Mouse (Mus musculus) ES-Bruce4 (cell line): ENCODE results near the gene Pitpnm1. TPM values are rescaled to one million over a fixed set of nuclear protein-coding genes. Genes with fewer than 3 reads are reported as not detected.

ENCODE experiments used
- H3K27ac ChIP-seq: 2 replicates; pipeline ENCODE4 v1.5.1; 2012; ENCODE audit warnings: low read length, inconsistent platforms; ENCODE audit not compliant: insufficient read depth
- H3K27me3 ChIP-seq: 2 replicates; pipeline ENCODE4 v1.6.1; 2012; ENCODE audit warnings: mild to moderate bottlenecking, low read length, inconsistent platforms; ENCODE audit not compliant: control insufficient read depth, poor library complexity, insufficient read depth, severe bottlenecking
- H3K36me3 ChIP-seq: 2 replicates; pipeline ENCODE4 v1.6.1; 2012; ENCODE audit warnings: inconsistent platforms, mild to moderate bottlenecking, low read length, moderate library complexity; ENCODE audit not compliant: control insufficient read depth, poor library complexity, insufficient read depth, severe bottlenecking
- H3K4me1 ChIP-seq: one replicate; pipeline ENCODE4 v1.8.1; 2011; ENCODE audit warnings: low read length; ENCODE audit not compliant: control insufficient read depth, insufficient read depth
- H3K4me3 ChIP-seq: 2 replicates; pipeline ENCODE4 v1.5.1; 2011; ENCODE audit warnings: low read depth, mild to moderate bottlenecking, low read length
- H3K9ac ChIP-seq: 2 replicates; pipeline ENCODE4 v1.6.1; 2012; ENCODE audit warnings: low read depth, mild to moderate bottlenecking, inconsistent platforms; ENCODE audit not compliant: poor library complexity, severe bottlenecking
- H3K9me3 ChIP-seq: replicated peaks from 2 replicates; pipeline ENCODE4 v1.6.1; 2012; ENCODE audit warnings: mild to moderate bottlenecking, low read length, inconsistent platforms; ENCODE audit not compliant: control insufficient read depth, poor library complexity, insufficient read depth, severe bottlenecking
- CTCF ChIP-seq: IDR thresholded peaks from one replicate; pipeline ENCODE4 v1.8.1; 2011; ENCODE audit warnings: low read depth, low read length
- EP300 ChIP-seq: IDR thresholded peaks from 2 replicates; pipeline ENCODE4 v1.6.1; 2011; ENCODE audit warnings: low read depth, low read length; ENCODE audit not compliant: insufficient read depth
- POLR2A ChIP-seq: IDR thresholded peaks from one replicate; pipeline ENCODE4 v1.8.1; 2011; ENCODE audit warnings: low read length; ENCODE audit not compliant: insufficient read depth
- polyA plus RNA-seq: library from polyadenylated mRNA; stranded (reverse); fragments of >200 nt; gene quantifications from 2 replicates; pipeline ENCODE4 v1.2.4, GENCODE M21; 2011; ENCODE audit warnings: low read depth; ENCODE audit not compliant: missing spikeins, insufficient read depth, insufficient read length

Pitpnm1 gene
- polyA plus RNA-seq, 1 experiment, result 11.2 TPM

DNA sequence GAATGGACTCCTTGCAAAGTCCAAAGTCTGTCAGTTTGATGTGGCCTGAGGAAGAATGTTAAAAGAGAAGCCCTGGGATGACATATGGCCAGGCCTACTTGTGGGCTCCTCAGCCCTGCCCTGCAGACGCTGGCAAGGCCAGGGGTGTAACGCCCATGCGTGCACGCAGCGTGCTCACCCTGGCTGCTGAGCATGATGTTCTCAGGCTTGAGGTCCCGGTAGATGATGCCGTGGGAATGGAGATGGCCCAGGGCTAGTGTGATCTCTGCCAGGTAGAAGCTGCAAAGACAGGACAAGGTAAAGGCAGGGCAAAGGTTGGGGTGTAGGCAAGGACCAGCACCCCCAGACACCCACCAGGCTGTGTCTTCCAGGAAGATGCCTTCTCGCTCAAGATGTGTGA is 59.3 kb downstream of the Pitpnm1 start:
- Histone ChIP-seq H3K27ac (no peak overlapping the region), H3K36me3 (no peaks in the 10 kb centered on the region), H3K9ac (no peak overlapping the region), H3K4me1 (no peaks in the 10 kb centered on the region), H3K4me3 (no peak overlapping the region), H3K27me3 (no peaks in the 10 kb centered on the region), H3K9me3 (no peaks in the 10 kb centered on the region)
- no peak for TF ChIP-seq CTCF
- TF ChIP-seq POLR2A, result no peak
- no peak for TF ChIP-seq EP300

DNA sequence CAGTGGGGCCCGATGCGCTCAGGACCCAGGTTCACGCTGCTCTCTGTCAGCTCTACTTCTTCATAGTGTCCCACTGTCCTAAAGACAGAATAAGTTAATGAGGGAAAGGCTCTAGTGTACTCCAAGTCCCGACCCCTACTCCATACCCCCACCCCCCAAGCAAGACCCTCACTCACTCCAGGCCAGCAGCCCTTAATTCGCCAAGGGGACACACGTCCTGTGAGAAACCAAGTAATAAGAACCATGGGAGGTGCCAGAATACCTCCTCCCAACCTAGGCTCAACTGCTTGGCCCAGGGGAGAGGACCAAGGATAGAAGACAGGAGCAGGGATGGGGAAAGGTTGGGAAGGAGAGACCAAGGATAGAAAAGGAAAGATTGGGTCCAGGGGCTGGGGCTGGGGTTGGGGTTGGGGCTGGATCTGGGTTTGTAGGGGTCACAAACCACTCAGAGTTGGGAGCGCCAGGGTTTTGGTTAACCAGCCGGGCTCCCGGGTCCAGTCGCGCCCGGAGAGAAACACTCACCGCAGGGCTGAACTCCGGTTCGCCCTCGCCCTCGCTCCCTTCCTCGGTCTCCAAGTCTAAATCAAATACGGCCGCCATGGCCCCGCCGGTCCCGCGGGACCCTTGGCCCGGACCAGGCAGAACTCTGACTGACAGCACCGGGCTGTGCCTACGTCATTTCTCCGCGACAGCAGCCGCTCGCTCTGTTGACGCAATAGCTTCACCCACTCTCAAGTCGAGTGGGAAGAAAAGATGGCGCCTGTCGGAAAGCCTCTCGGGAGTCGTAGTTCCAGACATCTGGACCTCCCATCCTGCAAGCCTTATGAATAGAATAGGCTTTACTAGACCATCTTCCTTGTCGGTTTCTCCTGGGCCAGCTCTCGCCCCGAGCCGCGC is 63.1 kb downstream of the Pitpnm1 start, which contains the start of gene Rps6kb2:
TSS of gene Rps6kb2 (minus strand) at position 709 of the 897 bp plus-strand sequence.
- no peaks in the 10 kb centered on the region for H3K27me3 ChIP-seq
- H3K9me3 ChIP-seq, result no peaks in the 10 kb centered on the region
- peak within 1 kb of the TSS; percentile 81 for H3K4me3 ChIP-seq
- no peaks in the 10 kb centered on the region for H3K36me3 ChIP-seq
- TF ChIP-seq CTCF, result no peak
- TF ChIP-seq EP300, result no peak
- TF ChIP-seq POLR2A, result no peak
- no peak within 1 kb of the TSS for H3K27ac ChIP-seq
- H3K4me1 ChIP-seq, result no peaks in the 10 kb centered on the region
- H3K9ac ChIP-seq, result peak within 1 kb of the TSS; percentile 79

DNA sequence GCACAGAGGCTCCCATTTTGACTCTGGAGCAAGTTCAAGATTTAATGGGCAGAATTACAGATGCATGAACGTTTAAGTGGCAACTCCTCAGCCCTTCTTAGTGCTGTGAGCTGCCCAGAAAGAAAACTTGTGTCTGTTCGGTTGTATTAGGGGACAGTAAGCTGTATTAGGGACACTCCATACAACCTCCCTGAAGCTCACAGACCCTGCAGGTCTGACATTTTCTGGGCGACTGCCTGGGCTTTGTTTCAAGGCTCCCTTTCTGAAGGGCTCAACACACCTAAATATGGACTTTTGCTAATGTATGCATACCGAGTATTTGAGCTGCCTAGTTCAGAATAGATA is 63.7 kb downstream of the Pitpnm1 start:
- H3K27ac ChIP-seq, result no peak overlapping the region
- TF ChIP-seq POLR2A (no peak), CTCF (no peak), EP300 (no peak)
- H3K4me1 ChIP-seq, result no peaks in the 10 kb centered on the region
- no peaks in the 10 kb centered on the region for H3K27me3 ChIP-seq
- no peaks in the 10 kb centered on the region for H3K36me3 ChIP-seq
- H3K4me3 ChIP-seq, result peak overlapping the region; percentile 63
- no peaks in the 10 kb centered on the region for H3K9me3 ChIP-seq
- H3K9ac ChIP-seq, result no peak overlapping the region; the same call in 1 of the 2 replicates

Other genes with a start within 250 kb of the Pitpnm1 start
- 142 and 148 TPM in 2 replicates for gene Chka, start 248.2 kb upstream of the Pitpnm1 start, polyA plus RNA-seq
- gene Tcirg1, start 192.9 kb upstream of the Pitpnm1 start, polyA plus RNA-seq, result 25.2 and 30.0 TPM in 2 replicates
- 91.7 and 112 TPM in 2 replicates for gene Ndufs8, start 187.2 kb upstream of the Pitpnm1 start, polyA plus RNA-seq
- gene Aldh3b1, start 170.2 kb upstream of the Pitpnm1 start, polyA plus RNA-seq, result 0.66 and 0.96 TPM in 2 replicates
- gene Unc93b1, start 164.8 kb upstream of the Pitpnm1 start, polyA plus RNA-seq, result 12.1 and 13.5 TPM in 2 replicates
- gene Aldh3b3, start 141.4 kb upstream of the Pitpnm1 start, polyA plus RNA-seq, result not detected in 2 replicates
- 1.3 and 1.4 TPM in 2 replicates for gene Aldh3b2, start 127.7 kb upstream of the Pitpnm1 start, polyA plus RNA-seq
- 4.8 and 7.8 TPM in 2 replicates for gene Acy3, start 113.4 kb upstream of the Pitpnm1 start, polyA plus RNA-seq
- gene Tbx10, start 107.2 kb upstream of the Pitpnm1 start, polyA plus RNA-seq, result not detected in 2 replicates
- gene Nudt8, start 99.4 kb upstream of the Pitpnm1 start, polyA plus RNA-seq, result 17.3 and 20.8 TPM in 2 replicates
- 2.4 and 3.0 TPM in 2 replicates for gene Gm49405, start 99.4 kb upstream of the Pitpnm1 start, polyA plus RNA-seq
- 2.9 and 3.6 TPM in 2 replicates for gene Doc2g, start 96.7 kb upstream of the Pitpnm1 start, polyA plus RNA-seq
- gene Ndufv1, start 87.2 kb upstream of the Pitpnm1 start, polyA plus RNA-seq, result 77.9 and 89.6 TPM in 2 replicates
- gene Gstp1, start 62.0 kb upstream of the Pitpnm1 start, polyA plus RNA-seq, result 119 and 155 TPM in 2 replicates
- 29.3 and 32.1 TPM in 2 replicates for gene Gstp2, start 54.0 kb upstream of the Pitpnm1 start, polyA plus RNA-seq
- gene Gstp3, start 40.4 kb upstream of the Pitpnm1 start, polyA plus RNA-seq, result 0.91 and 2.3 TPM in 2 replicates
- not detected in 2 replicates for gene Cabp2, start 18.4 kb upstream of the Pitpnm1 start, polyA plus RNA-seq
- 26.9 and 32.5 TPM in 2 replicates for gene Cdk2ap2, start 2.8 kb upstream of the Pitpnm1 start, polyA plus RNA-seq
- 43.8 and 51.3 TPM in 2 replicates for gene Aip, start 25.9 kb downstream of the Pitpnm1 start, polyA plus RNA-seq
- gene Gpr152, start 39.8 kb downstream of the Pitpnm1 start, polyA plus RNA-seq, result not detected in 2 replicates
- not detected in 2 replicates for gene Cabp4, start 44.0 kb downstream of the Pitpnm1 start, polyA plus RNA-seq
- gene Coro1b, start 48.6 kb downstream of the Pitpnm1 start, polyA plus RNA-seq, result 82.4 and 88.1 TPM in 2 replicates
- gene Ptprcap, start 53.6 kb downstream of the Pitpnm1 start, polyA plus RNA-seq, result not detected in 2 replicates
- 17.1 and 27.3 TPM in 2 replicates for gene Rps6kb2, start 63.4 kb downstream of the Pitpnm1 start, polyA plus RNA-seq
- 1.7 and 2.1 TPM in 2 replicates for gene Carns1, start 75.5 kb downstream of the Pitpnm1 start, polyA plus RNA-seq
- 1.2 TPM in 2 replicates for gene Tbc1d10c, start 91.3 kb downstream of the Pitpnm1 start, polyA plus RNA-seq
- gene Ppp1ca, start 92.1 kb downstream of the Pitpnm1 start, polyA plus RNA-seq, result 295 and 298 TPM in 2 replicates
- 42.3 and 48.2 TPM in 2 replicates for gene Rad9a, start 101.7 kb downstream of the Pitpnm1 start, polyA plus RNA-seq
- gene Clcf1, start 114.2 kb downstream of the Pitpnm1 start, polyA plus RNA-seq, result 1.5 and 1.8 TPM in 2 replicates
- gene AC109138.7, start 114.4 kb downstream of the Pitpnm1 start, polyA plus RNA-seq, result not detected in 2 replicates
- gene Pold4, start 131.9 kb downstream of the Pitpnm1 start, polyA plus RNA-seq, result 21.9 and 26.7 TPM in 2 replicates
- gene Ssh3, start 169.2 kb downstream of the Pitpnm1 start, polyA plus RNA-seq, result 8.5 and 9.2 TPM in 2 replicates
- 4.9 and 6.5 TPM in 2 replicates for gene Ankrd13d, start 183.1 kb downstream of the Pitpnm1 start, polyA plus RNA-seq
- 40.2 and 46.4 TPM in 2 replicates for gene Grk2, start 206.2 kb downstream of the Pitpnm1 start, polyA plus RNA-seq